Mouse (Mus musculus) right cerebral cortex, postnatal 14 days (tissue): ENCODE measurements around the gene Slc25a41.
A peak's percentile ranks its signal among the peaks of the same experiment; 100 is the strongest.

ENCODE experiments used
- DNase-seq: peaks from one replicate; pipeline ENCODE4 v3.0.0; 2022

Gene Slc25a41

DNA sequence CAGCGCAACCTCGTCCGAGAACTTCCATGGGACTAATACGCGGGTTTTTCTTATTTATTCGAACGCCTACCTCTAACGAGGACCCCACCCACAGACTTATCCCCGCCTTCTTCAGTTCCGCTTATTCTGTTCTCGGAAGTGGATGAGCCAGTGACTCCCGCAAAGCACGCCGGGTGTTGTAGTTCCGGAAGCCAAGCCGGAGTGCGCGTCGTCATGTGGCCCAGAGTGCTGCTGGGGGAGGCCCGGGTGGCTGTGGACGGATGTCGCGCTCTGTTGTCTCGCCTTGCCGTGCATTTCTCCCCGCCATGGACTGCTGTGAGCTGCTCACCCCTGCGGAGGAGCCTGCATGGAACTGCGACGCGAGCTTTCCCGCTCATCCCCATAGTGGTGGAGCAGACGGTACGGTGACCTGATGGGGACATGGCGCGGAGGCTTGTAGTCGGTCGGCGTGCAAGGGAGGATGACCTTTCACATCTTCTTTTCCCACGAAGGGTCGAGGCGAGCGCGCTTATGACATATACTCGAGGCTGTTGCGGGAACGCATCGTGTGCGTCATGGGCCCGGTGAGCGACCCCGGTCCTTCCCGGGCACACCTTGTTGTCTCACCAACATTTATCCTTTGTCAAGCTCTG, 51.2 kb downstream of the Slc25a41 start, which contains the start of gene Clpp:
Gene Clpp, plus strand, starts transcription at position 191 of the 632 bp plus-strand sequence.
- DNase-seq: peak; percentile 91

DNA sequence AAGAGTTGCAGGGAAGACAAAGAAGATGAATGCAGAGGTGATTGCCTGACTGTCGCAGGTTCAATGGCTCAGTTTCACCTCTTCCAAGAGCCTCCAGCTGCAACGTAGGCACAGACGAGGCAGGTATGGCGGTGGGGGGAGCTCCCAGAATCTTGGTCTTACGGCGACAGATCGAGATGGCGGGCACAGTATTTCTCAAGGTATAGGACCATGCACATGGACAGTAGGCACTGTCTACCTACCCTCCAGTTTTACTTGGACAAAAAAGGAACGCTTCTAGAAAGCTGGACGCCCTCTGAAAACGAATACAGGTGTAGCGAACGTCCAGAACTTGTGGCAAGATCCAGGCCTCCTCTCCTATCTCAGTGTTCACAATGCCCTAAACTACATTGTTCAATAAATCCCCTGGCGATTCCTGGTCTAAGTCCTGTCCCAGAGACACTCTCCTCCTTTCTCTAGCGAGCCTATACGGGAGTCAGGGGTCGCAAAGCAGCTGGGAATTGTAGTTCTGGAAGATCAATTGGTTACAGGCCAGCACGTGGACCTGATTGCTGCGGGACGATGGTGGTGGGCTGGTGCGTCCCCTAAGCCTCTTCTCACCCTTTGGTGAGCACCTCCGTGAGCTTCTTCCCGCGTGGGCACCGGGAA, 51.9 kb downstream of the Slc25a41 start:
- peak; percentile 71 for DNase-seq

DNA sequence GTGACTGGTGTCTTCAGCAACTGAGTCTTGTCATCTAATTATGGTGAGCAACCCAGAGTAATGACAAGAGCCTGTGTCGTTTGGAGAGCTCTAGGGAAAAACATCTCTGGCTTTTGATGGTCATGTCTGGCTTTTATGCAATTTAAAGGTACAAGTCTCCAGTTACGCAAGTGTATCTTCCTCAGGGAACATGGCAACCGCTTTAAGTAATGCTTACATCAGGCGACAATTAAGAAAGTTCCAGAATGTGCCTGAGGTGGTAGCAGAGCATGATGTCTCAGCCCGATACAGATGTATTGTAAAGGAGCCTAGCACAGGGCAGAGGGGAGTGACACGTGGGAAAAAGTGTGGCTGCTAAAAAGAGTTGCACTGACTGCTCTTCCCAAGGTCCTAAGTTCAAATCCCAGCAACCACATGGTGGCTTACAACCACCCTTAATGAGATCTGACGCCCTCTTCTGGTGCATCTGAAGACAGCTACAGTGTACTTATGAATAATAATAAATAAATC, 52.5 kb downstream of the Slc25a41 start:
- DNase-seq: no peak

DNA sequence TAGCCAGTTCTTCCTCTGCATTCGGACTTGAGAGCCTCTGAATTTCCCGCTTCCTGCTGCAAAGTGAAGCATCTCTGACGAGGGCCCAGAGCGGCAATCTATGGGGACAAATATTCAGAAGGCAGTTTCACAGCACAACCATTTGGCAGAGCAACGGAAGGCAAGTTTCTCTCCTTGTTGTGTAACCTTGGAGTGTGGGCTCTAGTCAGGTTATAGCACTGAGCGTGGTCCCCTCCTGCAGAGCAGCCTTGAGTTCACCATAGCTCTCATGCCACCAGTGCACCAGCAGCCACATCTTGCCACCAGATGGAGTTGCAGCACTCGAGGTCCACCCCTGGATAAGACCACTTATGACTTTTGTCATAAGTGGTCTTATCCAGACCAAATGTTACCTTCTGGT, 53.0 kb downstream of the Slc25a41 start:
- no peak for DNase-seq

DNA sequence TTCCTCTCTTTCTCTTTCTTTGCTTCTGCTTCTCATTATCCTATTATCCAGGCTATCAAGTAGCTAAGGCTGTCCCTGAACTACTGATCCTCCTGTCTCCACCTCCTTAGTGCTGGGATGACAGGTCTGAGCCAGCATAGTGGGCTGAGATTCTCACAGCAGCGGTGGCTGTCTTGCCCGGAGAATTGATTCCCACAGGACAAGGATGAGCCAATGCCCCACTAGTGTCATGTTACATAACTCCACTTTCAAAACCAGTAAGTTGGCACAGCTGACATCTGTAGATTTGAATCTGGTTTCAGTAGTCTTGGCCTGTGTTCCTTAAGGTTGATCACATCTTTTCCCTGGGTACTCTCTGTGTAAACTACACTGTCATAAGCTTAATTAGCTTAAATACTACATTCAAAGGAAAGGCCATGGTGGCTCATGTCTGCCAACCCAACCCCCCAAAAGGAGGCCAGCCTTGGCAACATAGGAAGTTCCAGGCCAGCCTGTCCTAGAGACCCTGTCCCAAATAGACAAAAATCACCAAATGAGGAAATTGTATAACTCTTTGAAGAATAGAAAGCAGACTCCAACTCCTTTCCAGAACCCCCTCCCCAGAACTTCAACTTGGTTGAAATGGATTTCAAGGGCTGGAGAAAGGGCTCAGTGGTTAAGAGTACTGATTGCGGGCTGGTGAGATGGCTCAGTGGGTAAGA, 55.2 kb downstream of the Slc25a41 start:
- no peak for DNase-seq

DNA sequence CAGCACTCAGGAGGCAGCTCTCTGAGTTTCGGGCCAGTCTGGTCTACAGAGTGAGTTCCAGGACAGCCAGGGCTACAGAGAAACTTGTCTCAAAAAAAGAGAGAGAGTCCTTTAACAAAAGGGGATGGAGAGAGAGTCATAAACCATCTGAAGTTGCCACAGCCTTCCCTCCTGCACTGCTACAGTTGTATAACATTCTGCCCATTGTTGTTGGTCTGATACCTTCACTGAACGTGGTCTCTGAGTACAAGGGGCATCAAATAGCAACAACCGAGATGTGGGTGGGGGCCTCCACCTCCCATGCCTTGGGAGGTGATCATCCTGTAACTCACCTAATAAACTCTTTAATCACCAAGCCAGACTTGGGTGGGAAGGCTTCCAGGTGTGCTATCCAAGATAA, 55.8 kb downstream of the Slc25a41 start:
- no peak for DNase-seq

DNA sequence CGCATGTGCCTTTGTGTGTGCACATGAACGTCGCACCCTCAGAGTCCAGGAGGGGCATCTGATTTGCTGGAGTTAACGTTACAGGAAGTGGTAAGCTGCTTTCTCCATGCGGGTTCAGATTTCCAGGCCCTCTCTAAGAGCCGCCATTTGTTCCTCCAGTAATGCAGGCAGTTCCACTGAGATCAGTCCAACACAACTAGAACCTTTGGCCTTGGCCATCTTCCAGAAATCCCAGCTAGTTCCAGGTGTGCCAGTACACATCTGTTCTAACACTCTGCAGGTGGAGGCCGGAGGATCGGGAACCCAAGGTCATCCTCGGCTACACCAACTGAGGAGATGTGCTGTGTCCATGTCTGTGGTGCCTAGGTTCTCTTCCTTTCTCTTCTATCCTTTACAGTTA, 56.6 kb downstream of the Slc25a41 start:
- DNase-seq: no peak
